Mouse (Mus musculus) lung, embryonic 15.5 days (tissue): ENCODE data around the gene C3. TPM values are rescaled to one million over a fixed set of nuclear protein-coding genes. Genes with fewer than 3 reads are reported as not detected.

Experiments
- ATAC-seq: fragments of 200-750 bp; cut with Nextera tagmentation; 2 replicates; pipeline ENCODE4 v1.8.0; 2017; ENCODE audit warnings: moderate number of reproducible peaks, borderline replicate concordance; ENCODE audit not compliant: low FRiP score, low TSS enrichment; ENCODE audit errors: extremely low read depth
- H3K27ac ChIP-seq: fragments of 300-500 bp; sonication (generic); 2 replicates; pipeline ENCODE4 v1.5.1; 2015; ENCODE audit warnings: moderate library complexity, mild to moderate bottlenecking, inconsistent platforms
- H3K27me3 ChIP-seq: fragments of 300-500 bp; sonication (generic); 2 replicates; pipeline ENCODE4 v1.6.1; 2015; ENCODE audit warnings: inconsistent platforms
- H3K36me3 ChIP-seq: fragments of 300-500 bp; sonication (generic); 2 replicates; pipeline ENCODE4 v1.6.1; 2015; ENCODE audit warnings: inconsistent platforms
- H3K4me1 ChIP-seq: fragments of 300-500 bp; sonication (generic); 2 replicates; pipeline ENCODE4 v1.6.1; 2015; ENCODE audit warnings: inconsistent platforms
- H3K4me2 ChIP-seq: fragments of 300-500 bp; sonication (generic); 2 replicates; pipeline ENCODE4 v1.6.1; 2015; ENCODE audit warnings: inconsistent platforms, mild to moderate bottlenecking, moderate library complexity
- H3K4me3 ChIP-seq: fragments of 300-500 bp; sonication (generic); 2 replicates; pipeline ENCODE4 v1.5.1; 2015; ENCODE audit warnings: mild to moderate bottlenecking, inconsistent platforms
- H3K9ac ChIP-seq: fragments of 300-500 bp; sonication (generic); 2 replicates; pipeline ENCODE4 v1.6.1; 2015; ENCODE audit warnings: inconsistent platforms
- H3K9me3 ChIP-seq: fragments of 300-500 bp; sonication (generic); 2 replicates; pipeline ENCODE4 v1.6.1; 2016; ENCODE audit warnings: inconsistent platforms
- WGBS: fragments of 180-500 bp; shearing (Covaris S2); methylation state at CpG from one replicate; pipeline ENCODE4 v1.1.7; 2015; 5-methylcytosine and 5-hydroxymethylcytosine counted together
- polyA plus RNA-seq: library from polyadenylated mRNA; unstranded; fragments of >200 nt; fragmentation: Nextera tagmentation; extraction: Ambion mirVana; gene quantifications from 2 replicates; pipeline ENCODE4 v1.2.1, GENCODE M21; 2015

The C3 gene
- polyA plus RNA-seq, 1 experiment from 2014 or later = 2.5 TPM

DNA sequence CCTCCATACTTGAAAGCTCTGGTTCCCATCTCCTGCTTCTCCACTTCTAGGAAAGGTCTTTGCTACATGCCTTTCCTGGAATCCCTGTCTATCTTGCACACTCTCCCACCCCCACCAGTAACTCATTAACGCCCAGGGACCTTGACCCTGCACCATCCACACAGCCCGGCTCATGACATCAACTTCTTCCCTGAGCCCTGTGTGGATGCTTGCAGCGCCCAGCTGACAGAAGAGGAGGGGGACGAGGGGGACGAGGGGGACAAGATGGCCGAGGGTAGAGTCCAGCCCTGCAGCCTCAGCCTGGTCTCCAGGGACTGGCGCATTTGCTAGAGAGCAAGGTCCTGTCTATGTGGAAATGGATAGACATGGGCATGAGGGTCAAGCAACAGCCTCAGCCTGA, 5.1 kb upstream of the C3 start:
- H3K9me3 ChIP-seq = no peaks in the 10 kb centered on the region
- peaks cover 23% of the 10 kb centered on the region for H3K36me3 ChIP-seq
- H3K27ac ChIP-seq = no peak overlapping the region
- no peak for ATAC-seq
- peaks cover 15% of the 10 kb centered on the region; the same call in 1 of the 2 replicates for H3K4me1 ChIP-seq
- H3K4me3 ChIP-seq = no peak overlapping the region
- H3K27me3 ChIP-seq = no peaks in the 10 kb centered on the region
- H3K9ac ChIP-seq = no peak overlapping the region
- no peak overlapping the region for H3K4me2 ChIP-seq
- 26% methylated on average over 7 of the region's 7 CpGs for WGBS

DNA sequence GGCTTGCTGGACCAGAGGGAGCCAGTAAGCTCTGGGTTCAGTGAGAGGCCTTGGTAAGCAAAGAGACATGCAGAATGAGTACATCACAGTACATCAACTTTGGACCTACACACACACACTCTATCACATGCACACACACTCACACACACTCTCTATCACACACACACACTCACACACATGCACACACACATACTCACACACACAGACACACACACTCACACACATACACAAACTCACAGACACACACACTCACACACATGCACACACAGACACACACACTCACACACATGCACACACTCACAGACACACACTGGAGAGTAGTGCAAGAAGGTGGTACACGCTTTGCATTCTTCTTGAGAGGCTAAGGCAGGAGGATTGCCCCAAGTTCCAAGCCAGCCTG, 4.3 kb upstream of the C3 start:
- Histone ChIP-seq H3K4me1 (peaks cover 15% of the 10 kb centered on the region; the same call in 1 of the 2 replicates), H3K4me3 (no peak overlapping the region), H3K36me3 (peaks cover 15% of the 10 kb centered on the region), H3K9me3 (no peaks in the 10 kb centered on the region), H3K27ac (no peak overlapping the region), H3K9ac (no peak overlapping the region), H3K27me3 (no peaks in the 10 kb centered on the region), H3K4me2 (no peak overlapping the region)
- 82% methylated on average over 1 of the region's 1 CpGs for WGBS
- ATAC-seq = no peak

DNA sequence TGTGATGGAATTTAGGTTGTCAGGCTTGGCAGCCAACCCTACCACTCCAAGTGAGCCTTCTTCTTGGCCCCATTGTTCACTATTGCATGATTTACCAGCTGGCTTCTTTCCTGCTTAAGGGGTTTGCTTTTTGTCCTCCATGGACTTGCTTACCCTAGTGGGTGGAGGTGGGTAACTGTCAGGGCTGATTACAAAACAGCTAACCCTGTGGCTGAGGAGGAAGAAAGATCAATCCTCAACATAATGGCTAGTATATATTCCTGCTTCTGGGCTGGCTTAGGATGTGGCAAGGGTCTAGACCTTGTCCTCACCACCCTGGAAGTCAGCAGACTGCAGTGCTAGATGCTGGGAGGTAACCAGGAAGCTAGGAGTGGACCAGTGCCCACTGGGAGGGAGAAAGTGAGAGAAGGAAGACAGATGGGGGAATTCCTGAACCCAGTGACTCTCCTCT, 3.4 kb upstream of the C3 start:
- Histone ChIP-seq H3K9ac (no peak overlapping the region), H3K4me1 (peaks cover 15% of the 10 kb centered on the region; the same call in 1 of the 2 replicates), H3K9me3 (no peaks in the 10 kb centered on the region), H3K36me3 (peaks cover 10% of the 10 kb centered on the region), H3K27me3 (no peaks in the 10 kb centered on the region), H3K4me2 (no peak overlapping the region), H3K4me3 (no peak overlapping the region), H3K27ac (peak overlapping the region; percentile 30)
- ATAC-seq = 0 out of 2 replicates have a peak, but pooled peaks have one; percentile 7

DNA sequence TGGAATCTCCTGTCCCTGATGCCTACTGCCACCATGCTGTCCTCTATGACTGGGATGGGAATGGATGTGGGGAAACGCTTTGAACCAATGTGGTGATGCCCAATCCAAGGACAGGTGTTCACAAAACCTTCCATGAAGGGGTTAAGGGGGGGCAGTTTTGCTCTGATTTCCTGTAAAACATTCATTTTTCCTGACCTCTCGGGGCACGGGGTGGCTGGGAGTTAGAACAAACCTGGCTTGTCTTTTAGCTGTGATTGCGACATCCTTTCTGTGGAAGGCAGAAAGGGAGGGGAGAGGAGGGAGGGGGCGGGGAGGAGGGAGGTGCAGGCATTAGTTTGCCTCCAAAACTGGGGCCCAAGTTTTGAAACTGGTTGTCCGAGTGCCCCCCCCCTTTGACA, 2.8 kb upstream of the C3 start:
- 33% methylated on average over 6 of the region's 6 CpGs for WGBS
- Histone ChIP-seq H3K4me1 (peaks cover 15% of the 10 kb centered on the region; the same call in 1 of the 2 replicates), H3K4me2 (no peak overlapping the region), H3K27me3 (no peaks in the 10 kb centered on the region), H3K36me3 (peaks cover 8% of the 10 kb centered on the region), H3K9me3 (no peaks in the 10 kb centered on the region), H3K9ac (no peak overlapping the region), H3K27ac (no peak overlapping the region), H3K4me3 (no peak overlapping the region)
- ATAC-seq = peak; percentile 24; the same call in 1 of the 2 replicates

DNA sequence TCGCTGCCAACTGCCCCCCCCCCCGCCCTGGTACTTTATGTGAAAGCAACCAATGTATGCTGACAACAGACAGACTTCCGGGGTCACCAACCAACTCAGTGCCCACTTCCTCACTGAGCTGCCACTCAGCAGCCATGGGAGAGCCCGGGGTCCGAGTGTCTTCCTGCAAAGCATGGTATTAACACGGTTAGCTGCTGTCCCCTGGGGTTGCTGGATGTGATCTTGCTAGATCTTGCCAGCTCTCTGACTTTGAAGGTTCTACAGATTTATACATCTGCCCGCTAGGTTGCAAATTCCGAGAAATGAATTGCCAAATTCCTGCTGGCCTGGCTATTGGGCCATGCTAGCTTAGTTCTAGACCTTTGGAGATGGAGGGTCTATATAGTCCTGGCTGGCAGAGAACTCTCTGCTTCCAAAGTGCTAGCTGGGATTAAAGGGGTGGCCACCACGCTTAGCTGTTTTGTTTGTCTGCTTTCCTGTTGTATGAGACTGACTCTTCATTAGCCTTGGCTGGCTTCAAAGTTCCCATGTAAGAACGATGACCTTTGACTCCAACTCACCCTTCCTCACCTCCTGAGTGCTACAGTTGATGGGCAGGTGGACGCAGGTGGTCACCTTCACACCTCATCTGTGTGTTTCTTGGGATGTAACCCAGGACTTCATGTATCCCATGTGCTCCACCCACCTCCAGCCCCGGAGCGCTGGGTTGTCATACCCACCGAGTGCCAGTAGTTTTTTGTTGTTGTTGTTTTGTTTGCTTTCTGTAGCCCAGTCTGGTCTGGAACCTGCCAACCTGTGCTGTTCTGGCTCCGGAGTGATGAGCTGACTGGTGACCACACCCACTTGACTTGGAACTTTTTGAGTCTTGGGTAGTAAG, 2.2 kb upstream of the C3 start:
- peaks cover 6% of the 10 kb centered on the region for H3K36me3 ChIP-seq
- H3K4me3 ChIP-seq = no peak overlapping the region
- H3K9me3 ChIP-seq = no peaks in the 10 kb centered on the region
- no peak overlapping the region for H3K27ac ChIP-seq
- 72% methylated on average over 15 of the region's 15 CpGs for WGBS
- no peaks in the 10 kb centered on the region for H3K27me3 ChIP-seq
- peaks cover 15% of the 10 kb centered on the region; the same call in 1 of the 2 replicates for H3K4me1 ChIP-seq
- H3K4me2 ChIP-seq = no peak overlapping the region
- no peak overlapping the region for H3K9ac ChIP-seq
- ATAC-seq = no peak

DNA sequence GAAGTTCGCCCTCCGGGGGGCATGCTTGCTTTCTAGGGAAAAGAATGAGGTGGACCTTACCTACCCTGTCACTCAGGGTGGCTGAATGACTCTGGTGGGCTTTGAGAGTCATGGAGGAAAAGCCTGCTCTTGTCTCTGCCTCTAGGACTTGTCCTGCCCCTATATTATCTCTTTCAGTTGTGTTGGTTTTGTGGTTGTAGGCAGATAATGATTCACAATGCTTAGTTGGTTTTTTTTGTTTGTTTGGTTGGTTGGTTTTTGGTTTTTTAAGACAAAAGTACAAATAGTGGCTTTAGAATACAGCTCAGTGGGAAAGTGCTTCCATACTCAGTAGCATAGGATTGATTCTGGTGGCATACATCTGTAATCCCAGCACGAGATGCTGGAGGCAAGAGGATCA, 937 bp upstream of the C3 start:
- no peak overlapping the region for H3K4me2 ChIP-seq

DNA sequence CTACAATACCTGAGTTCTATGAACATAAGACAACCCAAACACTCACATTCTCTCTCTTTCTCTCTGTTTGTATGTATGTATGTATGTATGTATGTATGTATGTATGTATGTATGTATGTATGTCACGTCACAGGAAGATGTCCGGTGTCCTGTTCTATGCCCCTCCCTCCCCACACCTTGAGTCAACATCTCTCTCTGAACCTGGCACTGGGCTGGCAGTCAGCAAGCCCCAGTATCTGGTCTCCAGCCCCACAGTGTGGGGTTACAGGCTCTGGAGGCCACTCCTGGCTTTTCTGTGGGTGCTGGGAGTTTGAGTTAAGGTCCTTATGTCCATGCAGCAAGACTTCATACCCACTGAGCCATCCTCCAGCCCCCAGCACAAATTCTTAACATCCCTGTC, 468 bp downstream of the C3 start:
- ATAC-seq = no peak
- no peaks in the 10 kb centered on the region for H3K9me3 ChIP-seq
- 78% methylated on average over 2 of the region's 2 CpGs for WGBS
- H3K36me3 ChIP-seq = no peaks in the 10 kb centered on the region
- peaks cover 15% of the 10 kb centered on the region; the same call in 1 of the 2 replicates for H3K4me1 ChIP-seq
- H3K4me3 ChIP-seq = no peak overlapping the region
- H3K9ac ChIP-seq = no peak overlapping the region
- no peak overlapping the region for H3K4me2 ChIP-seq
- no peak overlapping the region for H3K27ac ChIP-seq
- no peaks in the 10 kb centered on the region for H3K27me3 ChIP-seq

More for the DNA sequence above, 937 bp upstream of the C3 start:
- no peak for ATAC-seq
- no peak overlapping the region for H3K4me3 ChIP-seq
- H3K36me3 ChIP-seq = no peaks in the 10 kb centered on the region
- 71% methylated on average over 3 of the region's 3 CpGs for WGBS
- no peak overlapping the region for H3K9ac ChIP-seq
- no peaks in the 10 kb centered on the region for H3K9me3 ChIP-seq
- peaks cover 15% of the 10 kb centered on the region; the same call in 1 of the 2 replicates for H3K4me1 ChIP-seq
- H3K27me3 ChIP-seq = no peaks in the 10 kb centered on the region
- H3K27ac ChIP-seq = no peak overlapping the region

DNA sequence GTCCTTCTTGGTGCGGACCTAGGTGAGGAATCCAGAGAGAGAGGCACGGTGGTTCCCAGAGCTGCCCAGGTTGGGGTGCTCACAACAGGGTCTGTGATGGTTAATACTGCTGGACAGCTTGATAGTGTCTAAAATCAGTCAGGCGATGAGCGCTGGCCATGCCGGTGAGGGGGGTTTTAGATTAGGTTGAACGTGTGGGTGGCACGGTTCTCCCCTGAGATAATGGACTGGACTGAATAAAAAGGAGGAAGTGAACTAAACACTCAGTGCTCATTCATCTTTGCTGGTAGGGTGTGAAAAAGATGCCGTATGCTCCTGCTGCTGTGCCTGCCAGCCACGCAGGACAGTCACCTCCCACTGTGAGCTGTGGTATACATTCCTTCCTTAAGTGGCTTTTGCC, 4.6 kb downstream of the C3 start:
- Histone ChIP-seq H3K4me1 (no peaks in the 10 kb centered on the region), H3K4me2 (no peak overlapping the region), H3K4me3 (no peak overlapping the region), H3K36me3 (no peaks in the 10 kb centered on the region), H3K27ac (no peak overlapping the region), H3K27me3 (no peaks in the 10 kb centered on the region), H3K9me3 (no peaks in the 10 kb centered on the region), H3K9ac (no peak overlapping the region)
- WGBS = 61% methylated on average over 9 of the region's 9 CpGs
- no peak for ATAC-seq

DNA sequence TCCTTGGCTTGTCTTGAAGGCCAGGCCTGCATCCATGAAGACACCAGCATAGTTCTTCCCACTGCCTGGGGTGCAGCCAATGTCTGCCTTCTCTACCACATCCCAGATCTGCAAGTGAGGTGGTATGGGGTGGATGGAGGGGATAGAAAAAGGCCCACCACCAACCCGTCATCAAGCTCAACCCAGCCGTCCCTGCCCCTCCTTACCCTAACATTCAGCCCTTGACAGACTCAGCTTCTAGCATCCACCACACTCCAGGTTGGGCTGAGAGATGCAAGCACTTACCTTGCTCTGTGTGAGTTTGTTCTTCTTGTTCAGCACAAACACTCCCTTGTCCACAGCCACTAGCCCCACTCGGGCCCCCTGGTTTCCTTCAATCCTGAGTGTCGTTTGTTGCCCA, 6.0 kb downstream of the C3 start:
- Histone ChIP-seq H3K4me1 (no peaks in the 10 kb centered on the region), H3K9me3 (no peaks in the 10 kb centered on the region), H3K4me3 (no peak overlapping the region), H3K4me2 (no peak overlapping the region), H3K9ac (no peak overlapping the region), H3K36me3 (no peaks in the 10 kb centered on the region), H3K27me3 (no peaks in the 10 kb centered on the region), H3K27ac (no peak overlapping the region)
- WGBS = 40% methylated on average over 4 of the region's 4 CpGs
- ATAC-seq = no peak

DNA sequence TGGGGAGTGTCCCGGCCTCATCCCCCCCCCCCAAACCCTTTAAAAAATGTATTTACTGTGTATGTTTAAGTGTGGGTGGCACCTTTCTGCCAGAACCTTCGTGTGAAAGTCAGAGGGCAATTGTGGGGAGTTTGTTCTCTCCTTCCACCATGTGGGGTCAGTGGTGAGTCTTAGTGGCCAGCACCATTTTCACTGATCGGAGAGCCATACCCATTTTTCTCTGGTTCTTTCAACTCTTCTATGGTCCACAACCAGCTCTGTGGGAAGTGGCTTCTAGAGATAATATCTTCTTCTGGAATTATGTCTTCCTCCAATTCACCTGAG, 8.1 kb downstream of the C3 start:
- ATAC-seq = no peak
- WGBS = 14% methylated on average over 3 of the region's 3 CpGs
- Histone ChIP-seq H3K27ac (no peak overlapping the region), H3K9ac (no peak overlapping the region), H3K4me1 (no peaks in the 10 kb centered on the region), H3K27me3 (no peaks in the 10 kb centered on the region), H3K36me3 (no peaks in the 10 kb centered on the region), H3K9me3 (no peaks in the 10 kb centered on the region), H3K4me3 (no peak overlapping the region), H3K4me2 (no peak overlapping the region)

DNA sequence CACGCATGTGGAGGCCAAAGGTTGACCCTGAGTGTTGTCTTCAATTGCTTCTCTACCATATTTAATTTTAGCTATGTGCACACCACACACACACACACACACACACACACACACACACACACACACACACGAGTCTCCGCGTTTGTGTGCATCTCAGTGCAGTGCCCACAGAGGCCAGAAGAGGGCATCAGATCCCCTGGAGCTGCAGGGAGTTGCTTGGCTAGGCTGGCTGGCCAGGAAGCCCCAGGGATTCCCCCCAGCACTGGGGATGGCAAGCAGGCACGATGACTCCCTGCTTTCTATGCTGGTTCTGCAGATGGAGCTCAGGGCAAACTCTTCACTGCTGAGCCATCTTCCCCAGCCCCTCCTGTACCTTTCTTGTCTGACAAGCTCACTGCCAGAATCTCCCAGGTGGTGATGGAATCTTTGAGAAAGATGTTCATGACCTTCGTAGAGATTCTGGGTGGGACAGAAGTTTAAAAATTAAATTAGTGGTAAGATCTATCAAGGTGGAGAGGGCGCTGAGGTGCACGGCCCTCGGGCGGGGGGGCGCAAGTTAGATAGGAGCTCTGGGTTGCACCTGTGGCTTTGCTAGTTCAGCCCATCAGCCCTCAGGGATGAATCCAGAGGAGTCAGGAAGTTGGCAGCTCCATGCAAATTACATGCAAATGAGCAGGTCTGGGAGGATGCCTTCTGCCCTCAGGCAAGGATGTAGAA, 8.6 kb downstream of the C3 start:
- Histone ChIP-seq H3K27ac (no peak overlapping the region), H3K27me3 (no peaks in the 10 kb centered on the region), H3K36me3 (no peaks in the 10 kb centered on the region), H3K4me2 (no peak overlapping the region), H3K4me3 (no peak overlapping the region), H3K9ac (no peak overlapping the region), H3K9me3 (no peaks in the 10 kb centered on the region), H3K4me1 (no peaks in the 10 kb centered on the region)
- no peak for ATAC-seq
- WGBS = 22% methylated on average over 11 of the region's 11 CpGs

DNA sequence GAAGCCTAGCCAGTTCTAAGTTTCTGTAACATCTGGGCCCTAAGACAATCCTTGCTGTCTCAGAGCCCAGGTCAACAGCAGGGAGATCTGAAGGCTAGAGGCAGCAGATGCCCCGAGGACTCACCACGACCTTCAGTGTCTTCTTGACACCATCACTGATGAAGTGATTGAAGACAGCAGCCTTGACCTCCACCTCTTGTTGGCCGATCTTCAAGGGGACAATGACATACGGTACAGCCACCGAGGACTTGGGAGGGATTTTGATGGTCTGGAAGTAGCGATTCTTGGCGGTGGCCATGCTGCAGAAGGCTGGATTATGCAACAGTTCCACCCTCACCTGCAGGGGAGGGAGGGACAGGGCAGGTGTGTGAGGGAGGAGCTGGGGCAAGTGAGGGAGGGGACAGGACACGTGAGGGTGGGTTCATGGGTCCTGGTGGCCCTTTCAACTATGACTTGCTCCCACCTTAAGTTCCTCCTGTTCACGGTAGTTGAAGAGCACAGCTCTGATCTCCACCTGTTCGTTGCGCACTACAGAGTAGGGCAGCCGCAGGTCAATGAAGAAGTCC, 9.5 kb downstream of the C3 start:
- Histone ChIP-seq H3K27ac (no peak overlapping the region), H3K36me3 (no peaks in the 10 kb centered on the region), H3K9ac (no peak overlapping the region), H3K4me3 (no peak overlapping the region), H3K4me1 (no peaks in the 10 kb centered on the region), H3K4me2 (no peak overlapping the region), H3K27me3 (no peaks in the 10 kb centered on the region), H3K9me3 (no peaks in the 10 kb centered on the region)
- 63% methylated on average over 12 of the region's 12 CpGs for WGBS
- no peak for ATAC-seq
